Mouse (Mus musculus) megakaryocyte, embryonic 14.5 days (primary cell): Measurements from ENCODE around the gene Cog6.

Experiments used
- FLI1 ChIP-seq: IDR thresholded peaks from 2 replicates; pipeline ENCODE4 v1.6.1; 2012; ENCODE audit warnings: low read length, inconsistent platforms, mixed read lengths
- GATA1 ChIP-seq: IDR thresholded peaks from 3 replicates; pipeline ENCODE4 v1.6.1; 2012; ENCODE audit warnings: mixed read lengths, low read length, inconsistent platforms, borderline replicate concordance

DNA sequence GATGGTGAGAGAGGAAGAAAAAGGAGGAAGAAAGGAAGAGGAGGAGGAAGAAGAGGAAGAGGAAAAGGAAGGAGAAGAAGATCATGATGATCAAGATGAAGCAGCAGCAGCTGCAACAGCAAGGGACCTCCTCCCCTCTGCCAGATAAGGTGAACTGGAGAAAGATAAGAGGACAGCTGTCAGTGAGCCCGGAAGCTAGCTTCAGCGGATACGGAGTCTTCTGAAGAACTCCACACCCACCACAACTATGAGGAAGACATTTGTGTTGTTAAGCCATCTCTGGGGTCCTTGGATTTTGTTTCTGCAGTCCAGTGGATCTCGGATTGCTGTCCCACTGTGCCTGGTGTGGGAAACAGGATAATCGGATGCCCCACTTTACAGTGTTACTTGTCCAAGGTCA lies 15.4 kb upstream of the Cog6 start:
- TF ChIP-seq GATA1, result no peak
- no peak for TF ChIP-seq FLI1
